Mouse (Mus musculus): ENCODE results near the gene Pip5k1b.

Pip5k1b gene

DNA sequence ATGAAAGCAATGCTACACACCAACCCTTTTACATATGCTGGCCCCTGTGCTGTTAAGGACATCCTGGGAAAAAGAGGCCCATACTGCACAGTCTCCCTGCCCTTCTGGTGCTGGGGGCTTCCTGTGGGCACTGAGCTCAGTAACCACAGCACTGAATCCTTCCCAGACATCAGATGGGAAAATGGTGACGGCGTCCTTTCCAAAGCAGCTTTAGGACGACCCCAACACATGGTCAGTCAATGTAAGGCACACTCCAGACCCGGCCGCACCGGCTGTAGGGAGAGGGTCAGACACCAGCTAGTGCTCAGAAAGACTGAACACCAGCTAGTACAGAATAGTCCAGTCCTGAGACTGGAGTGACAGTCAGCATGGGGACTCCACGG is 13.4 kb downstream of the Pip5k1b start:
- peak in 1 of 2 experiments; percentile 5 for DNase-seq

DNA sequence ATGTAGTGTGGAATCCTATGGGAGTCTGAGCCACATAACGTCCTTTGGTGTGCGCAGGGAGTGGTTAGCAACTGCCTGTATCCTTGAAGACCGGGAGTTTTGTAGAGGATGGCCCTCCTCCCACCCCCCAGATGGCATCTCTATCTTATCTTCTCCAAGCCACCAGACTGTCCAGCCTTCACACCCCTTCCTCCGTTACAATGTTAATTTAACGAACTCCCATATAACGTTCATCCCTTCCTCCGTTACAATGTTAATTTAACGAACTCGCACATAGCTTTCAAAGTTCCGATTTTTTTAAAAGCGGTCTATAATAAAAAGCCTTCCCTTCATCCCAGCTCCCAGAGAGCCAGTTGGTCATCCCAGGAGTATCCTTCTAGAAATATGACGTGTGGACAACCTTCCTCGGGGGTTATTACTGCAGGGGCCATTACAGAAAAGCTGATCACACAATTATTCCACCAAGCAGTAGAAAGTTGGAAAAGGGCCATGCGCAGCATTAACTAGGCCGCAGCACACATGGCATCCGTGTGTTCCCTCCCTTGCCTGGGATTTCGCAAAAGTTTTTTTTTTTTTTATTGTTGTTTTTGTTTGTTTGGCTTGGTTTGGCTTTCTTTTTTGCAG is 13.9 kb downstream of the Pip5k1b start:
- DNase-seq, result peak in 1 of 2 experiments; percentile 19

DNA sequence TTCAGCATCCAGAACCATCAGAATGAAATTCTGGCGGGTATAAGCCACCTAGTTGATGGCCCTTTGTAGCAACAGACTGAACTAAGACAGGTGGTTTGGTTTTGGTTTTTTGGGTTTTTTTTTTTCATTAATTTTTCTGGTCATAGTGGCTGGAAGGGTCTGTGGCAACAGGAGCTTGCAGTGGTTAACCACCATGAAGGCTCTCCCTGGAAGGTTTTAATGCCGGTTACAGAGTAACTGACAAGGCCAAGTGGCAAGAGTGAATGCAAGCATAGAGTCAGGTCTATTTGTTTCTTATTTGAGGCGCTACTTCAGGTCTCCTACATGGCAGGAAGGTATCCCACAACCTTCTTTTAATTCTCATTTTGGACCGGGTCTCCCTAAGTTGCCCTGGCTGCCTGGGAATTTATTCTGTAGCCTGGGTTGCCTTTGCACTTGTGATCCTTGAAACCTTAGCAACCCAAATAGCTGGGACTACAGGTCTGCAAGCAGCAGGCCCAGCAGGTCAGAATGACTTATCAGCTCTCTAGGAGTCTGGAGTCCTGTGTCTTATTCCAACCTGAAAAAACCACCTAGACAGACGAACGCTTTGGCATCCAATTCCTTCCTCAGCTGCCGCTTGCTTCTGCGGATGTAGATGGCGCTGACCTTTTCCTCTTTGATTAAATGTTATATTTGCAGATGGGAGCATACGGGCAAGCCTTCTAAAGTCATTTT is 14.6 kb downstream of the Pip5k1b start:
- DNase-seq, result peak in 1 of 2 experiments; percentile 18

DNA sequence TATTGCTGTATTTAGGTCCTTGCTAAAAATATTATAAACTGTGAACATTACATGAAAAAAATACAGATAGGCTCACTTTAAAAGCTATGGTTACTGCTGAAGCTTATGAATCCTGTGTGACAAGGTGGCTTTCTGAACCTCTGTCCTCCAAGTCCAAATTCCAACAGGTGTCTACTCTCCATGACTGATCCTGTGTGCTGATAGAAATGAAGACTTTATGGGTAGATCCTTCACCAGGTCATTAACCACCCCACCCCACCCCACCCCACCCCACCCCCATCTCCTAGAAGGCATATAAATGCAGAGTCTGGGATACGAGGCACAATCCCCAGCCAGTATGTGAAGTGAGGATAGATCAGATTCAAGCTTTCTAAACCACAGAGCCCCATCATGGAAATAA is 16.6 kb downstream of the Pip5k1b start:
- DNase-seq, result no peak

DNA sequence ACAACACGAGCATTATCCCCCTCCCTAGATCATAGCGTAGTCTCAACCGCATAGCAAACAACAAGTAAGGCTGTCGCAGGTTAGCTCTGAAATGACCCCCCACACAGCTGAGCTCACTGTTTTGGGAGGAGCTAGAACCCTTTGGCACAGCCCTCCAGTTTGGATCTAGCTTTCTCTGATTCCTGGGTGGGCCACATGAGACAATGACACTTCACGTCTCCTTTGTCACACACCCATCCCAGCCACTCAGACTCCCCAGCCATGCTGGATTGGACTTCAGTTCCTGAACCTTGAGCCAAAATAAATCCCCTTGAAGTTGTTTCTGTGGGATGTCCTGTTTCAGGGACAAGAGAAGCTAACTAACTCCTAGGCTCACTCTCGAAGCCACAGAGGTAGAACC is 17.5 kb downstream of the Pip5k1b start:
- DNase-seq, result no peak

DNA sequence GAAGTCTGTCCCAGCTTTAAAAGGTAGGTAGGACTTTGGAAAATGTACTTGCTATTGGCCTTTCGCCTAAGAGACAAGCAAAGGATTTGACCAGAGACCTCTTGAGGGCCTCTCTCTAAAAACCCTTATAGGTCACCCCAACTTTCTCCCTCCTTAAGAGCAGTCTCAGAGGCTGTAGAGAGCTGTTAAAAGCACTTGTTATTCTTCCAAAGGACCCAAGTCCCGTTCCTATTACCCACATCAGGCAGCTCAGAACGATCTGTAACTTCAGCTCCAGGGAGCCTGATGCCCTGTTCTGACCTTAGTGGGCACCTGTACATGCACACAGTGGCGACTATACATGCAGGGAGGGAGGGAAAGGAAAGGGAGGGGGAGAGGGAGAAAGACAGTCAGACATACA is 18.0 kb downstream of the Pip5k1b start:
- no peak for DNase-seq

DNA sequence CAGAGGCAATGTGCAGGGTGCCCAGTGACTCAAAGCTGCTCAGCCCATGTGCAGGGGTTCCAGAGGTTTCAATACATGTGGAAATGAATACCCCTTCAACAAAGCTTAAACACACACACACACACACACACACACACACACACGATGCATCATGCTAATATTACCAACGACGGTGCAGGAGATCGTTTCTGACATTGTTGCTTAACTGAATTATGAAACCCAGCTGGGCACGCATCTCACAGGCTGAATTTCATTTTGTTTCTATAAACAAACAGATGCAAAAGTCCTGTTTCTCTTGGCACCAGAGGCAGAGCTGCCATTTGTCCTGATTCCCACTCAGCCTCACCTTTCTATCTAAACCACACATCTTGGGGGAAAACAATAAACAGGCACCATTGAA is 18.8 kb downstream of the Pip5k1b start:
- no peak for DNase-seq

DNA sequence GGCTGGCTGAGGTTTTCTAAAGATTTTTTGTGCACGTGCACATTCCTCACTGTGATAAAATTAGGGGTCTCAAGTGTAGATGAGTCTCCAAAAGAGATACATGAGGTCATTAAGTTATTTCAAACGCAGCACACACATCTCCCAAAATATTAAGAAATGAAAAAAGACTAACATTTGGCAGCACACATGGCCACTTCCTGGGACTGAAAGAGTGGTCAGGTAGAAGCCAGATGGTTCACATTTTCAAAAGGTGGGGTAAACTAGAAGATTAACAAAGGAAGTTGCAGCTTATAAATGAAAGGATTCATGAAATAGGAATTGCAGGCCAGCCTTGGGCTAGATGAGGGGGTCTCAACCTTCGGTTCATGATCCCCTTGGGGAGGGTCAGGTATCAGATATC is 19.4 kb downstream of the Pip5k1b start:
- no peak for DNase-seq

DNA sequence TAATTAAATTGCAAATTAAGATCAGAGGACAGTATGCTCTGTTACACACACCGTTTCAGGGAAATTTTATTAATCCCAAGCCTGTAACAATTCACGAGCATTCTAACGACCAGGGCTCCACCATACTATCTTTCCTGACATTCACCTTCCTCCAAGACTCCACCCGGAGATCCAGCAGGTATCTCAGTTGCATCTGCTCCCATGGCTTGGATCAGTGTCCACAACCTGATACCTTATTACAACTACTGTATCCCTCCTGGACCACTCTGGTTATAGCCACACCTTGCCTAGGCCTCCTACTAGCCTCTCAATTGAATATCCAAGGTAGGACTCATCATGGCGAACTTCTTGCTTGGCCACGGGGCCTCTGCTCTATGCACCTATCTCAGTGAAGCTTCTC is 20.5 kb downstream of the Pip5k1b start:
- no peak for DNase-seq

DNA sequence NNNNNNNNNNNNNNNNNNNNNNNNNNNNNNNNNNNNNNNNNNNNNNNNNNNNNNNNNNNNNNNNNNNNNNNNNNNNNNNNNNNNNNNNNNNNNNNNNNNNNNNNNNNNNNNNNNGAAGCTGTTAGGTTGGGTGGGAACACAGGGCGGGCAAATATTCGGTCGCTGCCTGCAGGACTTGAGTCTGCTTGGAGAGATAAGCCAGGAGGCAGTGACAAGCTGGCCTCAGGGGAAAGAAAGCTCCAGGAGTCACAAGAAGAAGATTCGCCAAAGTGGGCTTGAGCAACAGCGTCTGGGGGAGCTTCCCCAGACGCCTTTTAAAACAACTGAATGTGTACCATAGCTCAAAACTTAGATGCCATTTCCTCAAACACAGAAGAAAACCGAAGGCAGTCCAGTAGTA is 20.9 kb downstream of the Pip5k1b start:
- DNase-seq, result no peak

DNA sequence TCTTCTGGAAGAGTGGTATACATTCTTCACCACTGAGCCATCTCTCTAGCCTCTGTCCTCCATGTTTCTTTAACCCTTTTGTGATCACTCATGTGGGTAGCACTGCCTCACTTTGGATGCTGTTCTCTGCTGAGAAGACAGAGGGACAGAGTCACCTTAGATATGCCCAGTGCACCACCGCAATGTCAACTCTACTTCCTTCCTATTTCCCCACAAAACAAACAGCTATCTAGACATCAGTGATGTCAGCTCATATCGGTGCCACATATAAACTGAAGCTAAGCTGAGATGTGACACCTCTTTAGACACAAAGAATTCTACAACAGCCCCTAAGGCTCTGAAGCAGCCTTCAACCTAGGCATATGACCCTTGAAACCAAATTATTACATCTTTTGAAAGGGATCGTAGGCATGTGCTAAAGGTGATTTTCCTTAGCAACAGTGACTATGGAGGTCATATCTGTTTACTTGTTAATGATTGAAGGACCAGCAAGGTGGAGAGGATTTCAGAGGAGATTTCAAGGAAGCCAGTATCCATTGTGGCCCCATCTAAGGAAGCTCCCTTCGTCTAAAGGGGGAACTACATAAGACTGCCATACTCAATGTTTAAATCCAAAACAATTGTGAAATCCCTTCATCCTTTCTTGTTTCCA is 26.6 kb downstream of the Pip5k1b start:
- DNase-seq, result no peak

DNA sequence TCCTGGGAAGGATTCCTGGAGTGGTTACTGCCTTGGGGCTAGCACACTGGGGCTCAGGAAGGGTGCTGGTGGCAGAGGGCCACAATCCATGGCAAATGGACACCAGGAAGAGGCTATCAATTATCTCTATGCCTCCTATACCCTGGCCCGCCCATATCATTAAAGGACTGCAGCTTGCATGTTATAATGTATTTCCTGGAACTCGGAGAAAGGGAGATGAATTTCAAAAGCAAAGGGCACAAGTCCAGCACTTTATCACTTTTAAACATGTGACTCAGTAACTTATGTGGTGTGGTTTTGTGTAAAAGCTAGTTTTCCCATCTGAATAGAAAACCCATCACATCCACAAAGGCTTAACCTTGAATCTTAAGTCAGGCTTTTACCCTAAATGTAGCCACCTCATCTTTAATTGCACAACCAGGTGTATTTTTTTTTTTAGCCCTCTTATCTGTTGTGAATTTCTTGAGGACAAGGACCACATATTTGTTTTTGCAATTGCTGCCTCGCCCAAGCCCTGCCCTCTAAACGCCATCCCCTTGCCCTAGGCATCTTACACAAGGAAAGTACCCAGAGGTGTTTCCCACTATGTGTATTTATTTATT is 27.4 kb downstream of the Pip5k1b start:
- no peak for DNase-seq

DNA sequence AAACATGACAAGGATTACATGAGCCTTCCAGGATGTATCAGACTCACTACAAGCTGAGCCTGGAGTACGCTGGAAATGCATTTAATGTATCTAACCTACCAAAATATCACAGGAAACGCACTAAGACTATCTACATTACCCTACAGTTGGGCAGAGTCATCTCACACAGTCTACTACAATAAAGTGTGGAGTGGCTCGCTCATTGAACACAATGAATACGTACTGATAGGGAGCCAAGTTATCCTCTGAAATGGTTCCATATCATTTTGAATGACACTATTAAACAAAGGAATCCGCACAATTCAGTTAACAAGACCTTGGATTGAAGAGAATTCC is 28.1 kb downstream of the Pip5k1b start:
- DNase-seq, result no peak

DNA sequence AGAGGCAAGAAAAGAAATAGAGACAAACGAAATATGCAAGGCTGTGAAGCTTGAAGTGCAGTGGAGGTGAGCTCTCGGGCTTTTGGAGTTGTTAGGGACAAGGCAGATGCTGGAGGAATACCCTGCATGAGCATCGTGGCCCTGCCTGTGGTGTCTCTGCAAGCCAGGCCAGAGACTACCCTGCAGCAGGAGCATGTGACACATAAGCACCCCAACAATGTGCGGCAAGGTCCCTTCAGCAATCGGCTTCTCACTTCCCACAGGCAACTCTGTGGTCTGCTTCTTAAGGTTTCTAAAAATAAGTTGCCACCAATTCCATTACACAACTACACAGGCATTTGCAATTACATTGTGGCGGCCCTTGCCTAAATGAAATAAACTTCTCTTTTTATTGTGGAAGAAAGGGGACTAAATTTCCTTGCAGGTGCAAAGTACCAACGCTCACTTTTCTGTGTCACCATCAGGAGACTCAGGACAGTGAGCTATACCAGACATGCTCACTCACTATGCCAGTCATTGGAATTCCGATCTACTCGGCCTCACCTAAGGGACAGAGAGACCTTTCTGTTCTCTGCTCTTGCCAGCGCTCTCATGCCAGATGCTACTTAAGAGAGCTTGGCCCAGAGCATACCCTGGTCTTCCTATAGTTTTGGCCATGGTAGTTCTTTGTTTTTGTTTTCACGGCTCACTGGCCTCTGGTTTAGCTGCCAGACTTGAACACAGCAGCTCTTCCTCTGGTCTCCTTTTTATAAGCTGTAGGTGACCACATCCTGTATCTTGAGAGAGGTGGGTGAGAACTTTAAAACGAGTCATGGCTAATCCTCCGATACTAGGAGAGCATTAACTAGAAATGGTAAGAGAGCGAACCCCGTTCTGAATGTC is 28.7 kb downstream of the Pip5k1b start:
- DNase-seq, result peak in 1 of 2 experiments; percentile 37

DNA sequence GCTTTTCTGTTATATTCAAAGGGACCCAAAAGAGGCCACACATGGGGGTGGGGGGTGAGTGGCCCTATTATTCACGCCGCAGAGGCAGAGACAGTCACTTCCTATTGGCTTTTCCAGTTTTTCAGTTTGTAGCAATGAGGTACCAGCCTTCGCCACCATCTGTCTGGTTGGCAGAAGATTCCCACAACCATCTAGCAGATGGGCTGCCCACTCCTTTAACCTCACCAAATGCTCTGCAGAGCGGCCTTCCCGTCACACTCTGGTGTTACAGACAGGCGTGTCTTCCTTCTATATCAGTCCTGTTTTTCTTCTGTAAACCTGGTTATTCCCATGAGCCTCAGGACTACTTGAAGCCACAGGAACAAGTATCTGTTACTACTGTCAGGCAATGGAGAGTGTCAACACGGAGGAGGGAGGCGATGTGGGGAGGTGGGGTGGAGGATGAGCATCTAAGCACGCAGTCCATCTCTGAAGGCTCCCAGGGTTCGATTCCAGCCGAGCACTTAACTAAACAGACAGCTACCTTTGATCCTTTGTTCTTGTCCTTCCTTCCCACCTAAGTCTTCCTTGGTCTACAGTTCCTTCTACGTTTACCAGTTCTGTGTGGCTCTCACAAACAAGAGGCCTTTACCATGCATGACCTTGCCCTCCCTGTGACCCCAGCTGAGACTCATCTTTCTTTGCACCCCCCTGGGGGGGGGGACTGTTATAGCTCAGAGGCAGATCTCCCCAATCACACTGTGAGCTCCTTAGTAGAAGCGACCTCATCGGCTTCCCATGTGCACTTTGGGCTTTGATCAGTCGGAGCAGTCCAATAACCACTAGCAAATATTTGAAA is 32.0 kb downstream of the Pip5k1b start:
- peak; percentile 90 to 94 for DNase-seq

DNA sequence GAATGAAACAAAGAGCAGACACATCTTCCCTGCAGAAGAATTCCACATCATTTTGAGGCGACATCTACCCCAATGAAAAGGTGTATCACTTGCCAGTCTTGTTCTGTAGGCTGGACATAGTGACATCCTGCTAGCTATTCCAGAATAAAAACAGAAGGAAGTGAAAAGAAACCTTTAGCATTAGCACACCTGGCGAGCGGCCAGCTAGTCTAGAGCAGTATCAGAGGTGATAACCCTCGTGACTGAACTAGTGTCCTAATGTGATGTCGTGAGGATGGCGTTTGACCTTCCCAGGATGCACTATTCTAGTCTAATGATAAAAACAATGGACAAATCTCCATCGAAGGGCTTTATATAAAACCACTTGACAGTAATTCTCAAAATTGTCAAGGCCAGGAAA is 33.7 kb downstream of the Pip5k1b start:
- peak; percentile 40 to 41 for DNase-seq

DNA sequence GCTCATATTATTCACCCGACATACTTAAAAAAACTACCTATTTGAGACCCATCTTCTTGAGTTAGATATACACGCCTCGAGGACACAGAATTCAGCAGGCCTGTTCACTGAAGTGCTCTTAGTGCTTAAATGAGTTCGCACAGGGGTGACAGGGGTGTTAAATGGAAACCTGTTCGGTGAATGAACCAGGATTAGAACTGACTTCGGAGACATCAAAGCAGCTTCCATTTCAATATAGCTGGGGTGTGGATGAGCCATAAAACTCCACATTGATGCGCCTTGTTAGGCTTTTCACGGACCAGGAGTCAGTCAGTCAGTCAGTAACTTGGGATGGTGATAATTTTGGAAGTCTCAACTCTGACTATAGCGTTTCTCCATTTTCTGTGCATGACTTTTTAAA is 34.5 kb downstream of the Pip5k1b start:
- DNase-seq, result no peak

DNA sequence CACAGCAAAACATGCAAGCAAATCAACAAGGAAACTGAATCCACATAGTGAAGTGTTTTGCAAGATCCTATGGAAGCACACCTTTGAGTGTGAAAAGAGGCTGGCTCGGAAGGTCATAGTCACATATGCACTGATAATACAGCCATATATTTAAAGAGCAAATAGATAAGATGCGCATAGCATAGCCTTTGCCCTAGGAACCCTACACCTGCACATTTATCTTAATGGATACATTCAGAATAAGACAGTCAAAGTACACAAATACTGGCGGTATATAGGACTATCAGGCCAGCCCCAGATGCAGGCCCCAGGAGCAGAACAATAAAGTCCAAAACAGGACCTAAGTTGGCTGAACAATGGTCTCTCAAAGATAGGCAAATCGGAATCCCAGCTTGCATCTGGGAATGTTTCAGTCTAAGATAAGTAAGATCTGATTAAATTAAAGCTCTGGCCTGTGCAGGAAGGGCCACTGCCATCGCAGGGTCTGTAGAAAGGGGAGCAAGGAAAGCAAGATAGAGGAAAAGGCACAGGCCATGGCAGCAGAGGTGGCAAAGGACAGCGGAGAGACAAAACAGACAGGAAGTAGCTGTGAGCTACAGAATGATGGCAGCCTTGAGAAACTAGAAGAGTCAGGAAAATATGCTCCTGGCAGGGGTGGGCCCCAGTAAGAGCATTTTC is 35.8 kb downstream of the Pip5k1b start:
- no peak for DNase-seq

DNA sequence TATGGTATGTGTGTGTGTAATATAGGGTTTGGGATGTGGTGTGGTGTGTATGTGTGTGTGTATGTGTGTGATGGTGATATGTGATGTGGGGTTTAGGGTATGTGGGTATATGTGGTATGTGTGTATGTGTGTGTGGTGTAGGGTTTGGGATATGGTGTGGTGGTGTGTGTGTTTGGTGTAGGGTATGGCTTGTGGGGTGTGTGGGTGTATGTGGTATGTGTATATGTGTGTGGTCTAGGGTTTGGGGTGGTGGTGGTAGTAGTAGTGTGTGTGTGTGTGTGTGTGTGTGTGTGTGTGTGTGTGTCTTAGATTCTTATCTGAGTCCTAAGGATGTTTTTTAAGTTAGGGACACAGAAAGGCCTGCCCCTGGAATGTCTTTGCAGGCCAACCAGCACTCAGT is 37.3 kb downstream of the Pip5k1b start:
- no peak for DNase-seq

DNA sequence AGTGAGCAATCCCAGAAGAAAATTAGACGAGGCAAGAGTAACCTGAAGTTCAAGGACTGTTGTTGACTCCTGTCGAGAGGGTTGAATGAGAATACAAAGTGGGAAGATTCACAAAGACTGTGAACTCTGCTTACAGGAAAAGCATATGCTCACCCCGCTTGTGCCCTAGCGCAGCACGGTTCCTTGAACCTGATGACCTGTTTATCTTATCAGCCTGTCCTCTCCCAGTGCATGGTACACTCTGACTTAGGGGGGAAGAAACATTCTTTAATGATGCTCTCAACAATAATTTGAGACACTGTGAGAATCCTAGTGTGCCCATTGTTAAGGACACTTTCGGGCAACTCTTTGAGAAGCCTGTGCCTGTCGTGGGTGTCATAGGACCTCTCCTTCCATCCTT is 38.6 kb downstream of the Pip5k1b start:
- DNase-seq, result no peak

DNA sequence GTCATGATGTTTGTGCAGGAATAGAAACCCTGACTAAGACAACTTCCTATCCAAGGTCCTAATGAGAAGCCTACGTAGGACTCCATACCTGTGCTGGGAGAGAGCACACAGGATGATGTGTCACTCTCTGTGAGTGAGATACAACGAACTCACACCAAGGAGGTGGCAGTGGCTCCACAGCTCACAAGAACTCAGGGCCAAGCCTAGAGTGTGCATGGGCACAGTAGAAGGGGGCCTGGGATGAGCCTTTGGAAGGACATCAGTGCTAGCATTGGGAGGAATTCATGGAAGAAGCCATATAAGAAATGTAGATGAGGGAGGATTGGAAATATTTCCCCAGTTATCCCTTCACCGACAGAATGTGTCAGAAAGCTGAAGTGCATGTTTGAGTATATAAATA is 39.7 kb downstream of the Pip5k1b start:
- no peak for DNase-seq
